Mouse (Mus musculus): ENCODE measurements around the gene 4931429L15Rik. TPM values are rescaled to one million over a fixed set of nuclear protein-coding genes. Genes with fewer than 3 reads are reported as not detected.

The 4931429L15Rik gene
- total and polyA plus RNA-seq, 2 experiments from 2014 or later: not detected

DNA sequence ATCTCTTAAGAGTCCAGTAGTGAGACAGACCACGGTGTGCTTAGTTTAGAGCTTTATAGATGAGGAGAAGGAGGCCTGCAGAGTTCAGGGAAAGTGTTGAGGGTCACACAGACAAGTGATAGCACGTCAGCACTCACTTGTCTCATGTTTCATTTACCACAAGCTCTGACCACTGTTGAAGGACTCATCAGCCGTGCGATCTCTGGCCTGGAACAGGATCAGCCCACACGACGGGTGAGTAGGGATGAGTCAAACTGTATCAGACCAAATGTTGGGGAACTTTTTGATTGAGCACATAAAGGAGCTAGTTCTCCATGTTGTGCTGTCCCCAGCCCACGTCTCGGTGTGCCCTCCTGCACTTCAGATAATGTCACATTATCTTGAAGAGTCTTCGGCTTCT is 45.3 kb downstream of the 4931429L15Rik start:
- Histone ChIP-seq H3K36me3 (ENCODE audit: insufficient read depth) (peaks cover 48% of the 10 kb centered on the region), H3K4me3 (ENCODE audit: low read depth, low read length) (no peak overlapping the region), H3K4me1 (ENCODE audit: insufficient read depth) (peaks cover 7% of the 10 kb centered on the region; the same call in 1 of the 2 replicates), H3K4me2 (ENCODE audit: low read depth) (no peak overlapping the region), H3K27me3 (ENCODE audit: insufficient read depth, low read length) (no peaks in the 10 kb centered on the region), H3K27ac (ENCODE audit: low read depth, low read length) (no peak overlapping the region), H3K9me3 (ENCODE audit: low read length) (no peaks in the 10 kb centered on the region), H3K9ac (no peak overlapping the region)
- 91% methylated on average over 9 of the region's 9 CpGs for WGBS
- TF ChIP-seq CTCF (IDR thresholded peaks at IDR 0.05; ENCODE audit: low read depth): no peak
- no peak for DNase-seq
- ATAC-seq: no peak

DNA sequence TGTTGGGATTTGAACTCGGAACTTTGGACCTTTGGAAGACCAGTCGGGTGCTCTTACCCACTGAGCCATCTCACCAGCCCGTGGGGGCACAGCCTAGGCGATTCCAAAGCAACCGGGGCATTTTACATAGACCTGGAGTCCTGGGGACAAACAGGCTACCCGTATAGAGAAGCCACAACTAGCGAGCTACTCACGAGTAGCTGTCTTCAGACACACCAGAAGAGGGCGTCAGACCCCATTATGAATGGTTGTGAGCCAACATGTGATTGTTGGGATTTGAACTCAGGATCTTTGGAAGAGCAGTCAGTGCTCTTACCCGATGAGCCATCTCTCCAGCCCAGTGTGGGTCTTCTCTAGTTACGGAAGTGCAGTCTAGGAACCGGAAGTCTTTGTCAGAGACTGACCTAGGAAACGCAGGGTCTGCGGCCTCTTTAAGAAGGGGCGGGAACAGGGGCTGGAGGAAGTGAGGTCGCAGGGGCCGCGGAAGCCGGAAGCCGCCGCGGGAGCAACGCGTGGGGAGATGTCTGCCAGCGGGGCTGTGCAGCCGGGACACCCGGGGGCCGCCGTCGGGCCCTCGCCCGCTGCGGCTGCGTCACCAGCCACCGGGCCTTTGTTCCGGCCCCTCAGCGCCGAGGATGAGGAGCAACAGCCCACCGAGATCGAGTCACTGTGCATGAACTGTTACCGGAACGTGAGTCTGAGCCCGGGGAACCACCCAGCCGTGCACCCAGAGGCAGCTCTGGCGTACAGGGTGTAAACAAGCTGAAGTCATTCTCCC is 46.9 kb downstream of the 4931429L15Rik start, which contains the start of gene Zpr1:
TSS of gene Zpr1 (plus strand) at position 388 of the 778 bp plus-strand sequence.
- TF ChIP-seq CTCF (IDR thresholded peaks at IDR 0.05; ENCODE audit: low read depth): peak; percentile 63
- peak within 1 kb of the TSS; percentile 74 for H3K27ac ChIP-seq (ENCODE audit: low read depth, low read length)
- DNase-seq (peak; percentile 92), ATAC-seq (peak; percentile 98)
- H3K4me2 ChIP-seq (ENCODE audit: low read depth): peak within 1 kb of the TSS; percentile 79
- H3K9ac ChIP-seq: peak within 1 kb of the TSS; percentile 73
- H3K4me3 ChIP-seq (ENCODE audit: low read depth, low read length): peak within 1 kb of the TSS; percentile 79
- WGBS: 6% methylated on average over 45 of the region's 45 CpGs
- H3K36me3 ChIP-seq (ENCODE audit: insufficient read depth): peaks cover 36% of the 10 kb centered on the region
- H3K27me3 ChIP-seq (ENCODE audit: insufficient read depth, low read length): no peaks in the 10 kb centered on the region; the same call in 1 of the 2 replicates
- peaks cover 7% of the 10 kb centered on the region; the same call in 1 of the 2 replicates for H3K4me1 ChIP-seq (ENCODE audit: insufficient read depth)
- no peaks in the 10 kb centered on the region for H3K9me3 ChIP-seq (ENCODE audit: low read length)

DNA sequence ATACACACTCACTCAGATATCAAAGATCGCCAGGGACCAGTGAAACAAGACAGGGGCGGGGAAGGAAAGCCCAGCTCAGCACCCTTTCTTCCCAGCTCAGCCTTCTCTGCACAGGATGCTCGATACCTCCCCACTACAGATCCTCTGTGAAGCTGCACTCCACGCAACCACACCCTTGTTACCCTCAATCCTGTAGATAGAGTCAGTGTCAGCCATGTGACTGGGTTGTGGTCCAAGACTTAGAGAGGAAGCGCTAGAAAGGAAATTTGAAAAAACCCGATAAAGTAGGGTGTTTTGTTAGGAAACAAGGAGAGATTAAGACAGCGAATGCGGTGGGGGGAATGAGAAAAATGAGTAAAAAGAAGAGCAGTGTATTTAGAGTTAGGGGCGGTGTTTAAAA is 47.7 kb downstream of the 4931429L15Rik start:
- Histone ChIP-seq H3K27ac (ENCODE audit: low read depth, low read length) (no peak overlapping the region), H3K9me3 (ENCODE audit: low read length) (no peaks in the 10 kb centered on the region), H3K4me1 (ENCODE audit: insufficient read depth) (peaks cover 7% of the 10 kb centered on the region; the same call in 1 of the 2 replicates), H3K36me3 (ENCODE audit: insufficient read depth) (peaks cover 28% of the 10 kb centered on the region), H3K4me2 (ENCODE audit: low read depth) (no peak overlapping the region), H3K4me3 (ENCODE audit: low read depth, low read length) (no peak overlapping the region), H3K27me3 (ENCODE audit: insufficient read depth, low read length) (no peaks in the 10 kb centered on the region; the same call in 1 of the 2 replicates), H3K9ac (no peak overlapping the region)
- 88% methylated on average over 9 of the region's 9 CpGs for WGBS
- TF ChIP-seq CTCF (IDR thresholded peaks at IDR 0.05; ENCODE audit: low read depth): no peak
- ATAC-seq (no peak), DNase-seq (no peak)

DNA sequence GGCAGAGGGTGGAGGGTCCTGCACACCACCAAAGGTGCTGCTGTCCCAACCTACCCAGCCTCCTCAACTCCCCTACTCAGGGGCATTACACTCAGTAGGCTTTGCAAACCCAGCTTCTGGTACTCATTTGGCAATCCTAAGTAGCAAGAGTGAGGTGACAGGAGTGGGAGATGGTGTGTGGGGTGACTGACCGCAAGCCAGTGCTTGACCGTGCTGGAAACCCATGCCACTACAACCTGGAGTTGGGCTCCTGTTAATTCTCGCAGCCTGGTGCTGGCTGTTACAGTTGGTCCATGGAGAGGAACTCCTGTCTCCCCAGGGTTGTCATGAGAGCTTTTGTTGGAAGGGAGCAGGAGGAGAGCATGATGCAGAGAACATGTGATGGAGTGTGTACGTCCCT is 49.0 kb downstream of the 4931429L15Rik start:
- 88% methylated on average over 4 of the region's 4 CpGs for WGBS

DNA sequence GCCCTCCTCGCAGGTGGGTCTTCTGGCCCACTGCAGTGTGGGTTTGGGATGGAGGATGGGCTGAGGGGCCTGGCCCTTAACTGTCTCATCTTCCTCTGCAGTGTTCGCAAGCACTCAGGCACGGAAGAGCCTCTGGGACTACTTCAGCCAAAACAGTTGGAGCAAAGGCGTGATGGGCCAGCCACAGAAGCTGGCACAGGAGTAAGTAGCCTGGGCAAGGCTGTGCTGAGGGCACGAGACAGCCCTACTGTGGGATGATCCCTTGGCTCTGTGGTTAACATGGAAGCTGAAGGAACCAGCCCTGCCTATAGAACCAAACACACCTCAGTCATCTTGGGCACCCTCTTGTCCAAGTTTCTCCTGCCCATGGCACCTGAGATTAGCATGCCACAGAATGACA is 50.7 kb downstream of the 4931429L15Rik start:
- DNase-seq (no peak), ATAC-seq (no peak)
- Histone ChIP-seq H3K4me1 (ENCODE audit: insufficient read depth) (peaks cover 5% of the 10 kb centered on the region; the same call in 1 of the 2 replicates), H3K27me3 (ENCODE audit: insufficient read depth, low read length) (no peaks in the 10 kb centered on the region; the same call in 1 of the 2 replicates), H3K9ac (no peak overlapping the region), H3K36me3 (ENCODE audit: insufficient read depth) (no peaks in the 10 kb centered on the region), H3K4me3 (ENCODE audit: low read depth, low read length) (no peak overlapping the region), H3K9me3 (ENCODE audit: low read length) (no peaks in the 10 kb centered on the region), H3K27ac (ENCODE audit: low read depth, low read length) (no peak overlapping the region), H3K4me2 (ENCODE audit: low read depth) (no peak overlapping the region)
- no peak for TF ChIP-seq CTCF (IDR thresholded peaks at IDR 0.05; ENCODE audit: low read depth)
- 91% methylated on average over 5 of the region's 5 CpGs for whole genome bisulfite sequencing

More for the DNA sequence above, 49.0 kb downstream of the 4931429L15Rik start:
- no peaks in the 10 kb centered on the region; the same call in 1 of the 2 replicates for H3K27me3 ChIP-seq (ENCODE audit: insufficient read depth, low read length)
- H3K27ac ChIP-seq (ENCODE audit: low read depth, low read length): no peak overlapping the region
- H3K4me3 ChIP-seq (ENCODE audit: low read depth, low read length): no peak overlapping the region
- no peak overlapping the region for H3K9ac ChIP-seq
- H3K4me1 ChIP-seq (ENCODE audit: insufficient read depth): peaks cover 7% of the 10 kb centered on the region; the same call in 1 of the 2 replicates
- no peak overlapping the region for H3K4me2 ChIP-seq (ENCODE audit: low read depth)
- ATAC-seq (no peak), DNase-seq (no peak)
- H3K9me3 ChIP-seq (ENCODE audit: low read length): no peaks in the 10 kb centered on the region
- H3K36me3 ChIP-seq (ENCODE audit: insufficient read depth): peaks cover 15% of the 10 kb centered on the region
- no peak for TF ChIP-seq CTCF (IDR thresholded peaks at IDR 0.05; ENCODE audit: low read depth)

DNA sequence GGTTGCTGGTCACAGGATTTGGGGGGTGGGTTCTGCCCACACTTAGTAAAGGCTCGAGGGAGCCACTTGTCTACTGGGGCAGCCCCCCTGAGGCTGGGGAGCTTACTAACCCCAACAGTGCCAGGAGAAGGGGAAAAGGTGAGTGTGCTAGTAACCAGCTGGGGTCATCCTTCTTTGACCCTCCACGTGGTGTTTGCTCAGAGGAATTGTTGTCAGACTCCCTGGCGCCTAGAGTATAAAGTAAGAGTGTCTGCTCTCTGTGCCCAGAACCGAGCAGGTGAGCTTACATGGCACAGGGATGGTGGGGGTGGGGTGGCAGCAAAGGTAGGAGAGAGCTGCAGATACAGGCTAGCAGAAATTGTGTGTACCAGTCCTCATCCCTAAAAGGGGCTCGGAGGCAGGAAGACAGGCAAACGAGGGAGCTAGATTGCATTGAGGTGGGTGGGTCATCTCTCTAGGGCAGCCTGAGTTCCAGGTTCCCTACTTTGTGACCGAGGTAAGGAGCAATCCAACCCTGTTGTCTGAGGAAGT is 51.4 kb downstream of the 4931429L15Rik start, which contains the start of gene Apoa5:
TSS of gene Apoa5 (plus strand) at position 291 of the 531 bp plus-strand sequence.
- H3K9me3 ChIP-seq (ENCODE audit: low read length): no peaks in the 10 kb centered on the region
- no peak within 1 kb of the TSS for H3K4me2 ChIP-seq (ENCODE audit: low read depth)
- no peak within 1 kb of the TSS for H3K27ac ChIP-seq (ENCODE audit: low read depth, low read length)
- no peaks in the 10 kb centered on the region; the same call in 1 of the 2 replicates for H3K27me3 ChIP-seq (ENCODE audit: insufficient read depth, low read length)
- no peaks in the 10 kb centered on the region for H3K36me3 ChIP-seq (ENCODE audit: insufficient read depth)
- ATAC-seq (no peak), DNase-seq (no peak)
- no peak for TF ChIP-seq CTCF (IDR thresholded peaks at IDR 0.05; ENCODE audit: low read depth)
- H3K4me1 ChIP-seq (ENCODE audit: insufficient read depth): no peaks in the 10 kb centered on the region
- H3K9ac ChIP-seq: no peak within 1 kb of the TSS
- no peak within 1 kb of the TSS for H3K4me3 ChIP-seq (ENCODE audit: low read depth, low read length)
- WGBS: 69% methylated on average over 7 of the region's 7 CpGs

DNA sequence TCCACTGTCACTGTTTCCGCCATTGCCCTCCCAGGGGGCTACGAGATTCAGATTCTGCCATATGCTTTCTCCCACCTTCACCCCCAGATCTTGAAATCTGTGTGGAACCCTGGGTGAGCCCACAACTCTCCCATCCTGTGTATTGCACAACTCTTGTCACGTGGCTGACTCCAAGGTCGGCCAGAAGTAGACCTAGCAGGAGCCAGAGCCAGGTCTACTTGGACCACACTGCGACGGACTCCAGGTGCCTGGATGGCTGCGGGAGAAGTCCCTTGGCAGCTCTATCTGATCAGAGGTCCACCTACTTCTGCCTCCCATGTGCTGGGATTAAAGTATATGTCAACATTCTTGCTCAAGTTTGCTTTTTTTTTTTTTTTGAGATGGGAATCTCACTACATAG is 58.7 kb downstream of the 4931429L15Rik start:
- DNase-seq: no peak
- H3K4me1 ChIP-seq (ENCODE audit: insufficient read depth): no peaks in the 10 kb centered on the region
- no peak overlapping the region for H3K4me3 ChIP-seq (ENCODE audit: low read depth, low read length)
- no peak overlapping the region for H3K27ac ChIP-seq (ENCODE audit: low read depth, low read length)
- no peaks in the 10 kb centered on the region for H3K9me3 ChIP-seq (ENCODE audit: low read length)
- no peak overlapping the region for H3K4me2 ChIP-seq (ENCODE audit: low read depth)
- H3K36me3 ChIP-seq (ENCODE audit: insufficient read depth): no peaks in the 10 kb centered on the region
- 92% methylated on average over 7 of the region's 7 CpGs for WGBS
- H3K9ac ChIP-seq: no peak overlapping the region
- H3K27me3 ChIP-seq (ENCODE audit: insufficient read depth, low read length): no peaks in the 10 kb centered on the region
- ATAC-seq: no peak
- TF ChIP-seq CTCF (IDR thresholded peaks at IDR 0.05; ENCODE audit: low read depth): no peak

All from forebrain, postnatal 0 days (tissue).